Mouse (Mus musculus): ENCODE measurements around the gene Tfe3. TPM values are rescaled to one million over a fixed set of nuclear protein-coding genes. Genes with fewer than 3 reads are reported as not detected.
A peak's percentile ranks its signal among the peaks of the same experiment; 100 is the strongest.
"Not testable (repeated sequence)": the region's sequence is repeated elsewhere in the genome, so short reads cannot be mapped to it uniquely, and the experiment has no call there.

Tfe3 gene
- total and polyA plus RNA-seq, 2 experiments: 4.7 to 17.0 TPM

GRCm38 (mm10) chrX:7782603-7783092, 20.3 kb downstream of the Tfe3 start:
- Histone ChIP-seq H3K4me3 (ENCODE audit: insufficient read depth, low read depth, low read length) (no peak overlapping the region), H3K27me3 (ENCODE audit: control insufficient read depth, insufficient read depth, low read length) (no peaks in the 10 kb centered on the region), H3K36me3 (ENCODE audit: control insufficient read depth, insufficient read depth, low read length) (no peaks in the 10 kb centered on the region), H3K27ac (replicated peaks; ENCODE audit: insufficient read depth, low read depth, low read length) (no peak overlapping the region), H3K9ac (ENCODE audit: low read depth, low read length) (no peak overlapping the region), H3K79me2 (ENCODE audit: control insufficient read depth, insufficient read depth, low read length) (no peaks in the 10 kb centered on the region), H3K4me1 (ENCODE audit: control insufficient read depth, insufficient read depth, low read length) (no peaks in the 10 kb centered on the region)
- no peak for DNase-seq (ENCODE audit: extremely low read depth, low read depth, low spot score)
- TF ChIP-seq POLR2A (IDR thresholded peaks at IDR 0.05; ENCODE audit: extremely low read depth, insufficient read depth, low read length) (no peak), CTCF (IDR thresholded peaks at IDR 0.05; ENCODE audit: low read depth, low read length) (no peak)
- 50% methylated on average over 4 of the region's 4 CpGs for WGBS

- TF ChIP-seq POLR2A (IDR thresholded peaks at IDR 0.05; ENCODE audit: extremely low read depth, insufficient read depth, low read length): peak; percentile 44; the same call in 1 of the 2 replicates
- TF ChIP-seq CTCF (IDR thresholded peaks at IDR 0.05; ENCODE audit: low read depth, low read length): no peak
- Histone ChIP-seq H3K4me1 (ENCODE audit: control insufficient read depth, insufficient read depth, low read length) (peaks cover 7% of the 10 kb centered on the region; the same call in 1 of the 2 replicates), H3K79me2 (ENCODE audit: control insufficient read depth, insufficient read depth, low read length) (no peaks in the 10 kb centered on the region; the same call in 1 of the 2 replicates), H3K27me3 (ENCODE audit: control insufficient read depth, insufficient read depth, low read length) (no peaks in the 10 kb centered on the region), H3K4me3 (ENCODE audit: insufficient read depth, low read depth, low read length) (peak within 1 kb of the TSS; percentile 84), H3K36me3 (ENCODE audit: control insufficient read depth, insufficient read depth, low read length) (peaks cover 6% of the 10 kb centered on the region), H3K27ac (replicated peaks; ENCODE audit: insufficient read depth, low read depth, low read length) (peak within 1 kb of the TSS; percentile 60), H3K9ac (ENCODE audit: low read depth, low read length) (peak within 1 kb of the TSS; percentile 79)
- DNase-seq (ENCODE audit: extremely low read depth, low read depth, low spot score): peak; percentile 89
- WGBS: under 1% methylated on average over 24 of the region's 24 CpGs
Measured at GRCm38 (mm10) chrX:7789542-7790136, 27.3 kb downstream of the Tfe3 start, which contains the start of gene Gripap1. Gene Gripap1 (plus strand): TSS chrX:7789765.

DNA sequence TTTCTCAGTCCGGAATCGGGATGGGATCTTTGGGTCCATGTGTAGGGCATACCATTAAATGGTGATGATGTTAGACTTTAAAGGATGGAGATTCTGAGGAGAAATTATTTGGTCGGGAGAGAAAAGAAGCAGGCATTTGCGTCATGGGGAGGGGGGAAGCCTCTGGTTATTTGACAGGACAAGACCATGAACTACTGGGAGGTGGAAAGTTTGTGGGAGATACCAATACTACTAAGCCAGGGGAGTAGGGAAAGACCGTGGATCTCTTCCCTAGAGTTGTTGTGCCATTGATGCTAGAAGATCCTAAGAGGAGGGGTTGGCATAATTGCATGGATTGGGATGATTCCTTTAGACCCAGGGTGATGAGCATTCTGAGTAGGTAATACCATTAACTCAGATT, 27.9 kb downstream of the Tfe3 start:
- Histone ChIP-seq H3K9ac (ENCODE audit: low read depth, low read length) (peak overlapping the region; percentile 79), H3K4me3 (ENCODE audit: insufficient read depth, low read depth, low read length) (peak overlapping the region; percentile 84), H3K27ac (replicated peaks; ENCODE audit: insufficient read depth, low read depth, low read length) (peak overlapping the region; percentile 60), H3K36me3 (ENCODE audit: control insufficient read depth, insufficient read depth, low read length) (peaks cover 6% of the 10 kb centered on the region), H3K4me1 (ENCODE audit: control insufficient read depth, insufficient read depth, low read length) (peaks cover 7% of the 10 kb centered on the region; the same call in 1 of the 2 replicates), H3K27me3 (ENCODE audit: control insufficient read depth, insufficient read depth, low read length) (no peaks in the 10 kb centered on the region), H3K79me2 (ENCODE audit: control insufficient read depth, insufficient read depth, low read length) (no peaks in the 10 kb centered on the region; the same call in 1 of the 2 replicates)
- TF ChIP-seq POLR2A (IDR thresholded peaks at IDR 0.05; ENCODE audit: extremely low read depth, insufficient read depth, low read length) (no peak), CTCF (IDR thresholded peaks at IDR 0.05; ENCODE audit: low read depth, low read length) (no peak)
- WGBS: 4% methylated on average over 5 of the region's 5 CpGs
- DNase-seq (ENCODE audit: extremely low read depth, low read depth, low spot score): no peak

DNA sequence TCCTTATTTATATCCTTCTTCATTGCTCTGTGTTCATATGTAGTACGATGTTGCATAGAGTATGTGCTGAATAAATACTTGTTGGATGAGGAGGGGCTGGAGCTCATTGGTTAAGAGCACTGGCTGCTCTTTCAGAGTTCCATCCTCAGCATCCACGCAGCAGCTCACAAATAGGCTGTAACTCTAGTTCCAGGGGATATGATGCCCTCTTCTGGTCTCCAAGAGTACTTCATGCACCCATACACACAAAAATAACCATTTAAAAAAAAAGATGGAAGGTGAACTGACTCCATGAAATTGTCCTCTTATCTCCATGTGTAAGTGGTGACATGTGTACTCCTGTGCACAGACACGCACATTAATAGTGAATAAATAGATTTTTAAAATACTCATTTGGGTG, 31.0 kb downstream of the Tfe3 start:
- Histone ChIP-seq H3K4me1 (ENCODE audit: control insufficient read depth, insufficient read depth, low read length) (peaks cover 7% of the 10 kb centered on the region; the same call in 1 of the 2 replicates), H3K79me2 (ENCODE audit: control insufficient read depth, insufficient read depth, low read length) (no peaks in the 10 kb centered on the region; the same call in 1 of the 2 replicates), H3K27me3 (ENCODE audit: control insufficient read depth, insufficient read depth, low read length) (no peaks in the 10 kb centered on the region), H3K27ac (replicated peaks; ENCODE audit: insufficient read depth, low read depth, low read length) (no peak overlapping the region), H3K9ac (ENCODE audit: low read depth, low read length) (no peak overlapping the region), H3K4me3 (ENCODE audit: insufficient read depth, low read depth, low read length) (no peak overlapping the region), H3K36me3 (ENCODE audit: control insufficient read depth, insufficient read depth, low read length) (peaks cover 9% of the 10 kb centered on the region)
- TF ChIP-seq POLR2A (IDR thresholded peaks at IDR 0.05; ENCODE audit: extremely low read depth, insufficient read depth, low read length): no peak
- TF ChIP-seq CTCF (IDR thresholded peaks at IDR 0.05; ENCODE audit: low read depth, low read length): no peak
- DNase-seq (ENCODE audit: extremely low read depth, low read depth, low spot score): peak; percentile 20
- WGBS: 54% methylated on average over 3 of the region's 3 CpGs

DNA sequence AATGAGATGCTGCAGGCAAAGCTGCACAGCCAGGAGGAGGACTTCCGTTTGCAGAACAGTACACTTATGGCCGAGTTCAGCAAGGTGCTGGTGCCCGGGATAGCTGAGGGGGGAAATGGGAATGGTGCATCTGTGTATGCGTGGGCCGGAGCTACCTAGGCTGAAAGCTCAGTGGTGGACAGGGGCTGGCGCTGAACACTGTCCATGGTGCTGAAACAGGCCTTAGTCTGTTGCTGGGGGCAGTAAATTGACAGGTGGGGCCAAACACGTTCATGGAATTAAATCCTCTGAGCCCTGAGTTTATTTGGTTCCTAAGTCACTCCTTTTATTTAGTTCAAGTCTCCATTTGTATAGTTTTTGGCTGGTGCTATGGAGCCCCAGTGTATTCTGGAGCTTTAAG, 32.7 kb downstream of the Tfe3 start:
- Histone ChIP-seq H3K36me3 (ENCODE audit: control insufficient read depth, insufficient read depth, low read length) (peaks cover 17% of the 10 kb centered on the region), H3K9ac (ENCODE audit: low read depth, low read length) (no peak overlapping the region), H3K79me2 (ENCODE audit: control insufficient read depth, insufficient read depth, low read length) (no peaks in the 10 kb centered on the region; the same call in 1 of the 2 replicates), H3K4me3 (ENCODE audit: insufficient read depth, low read depth, low read length) (no peak overlapping the region), H3K27ac (replicated peaks; ENCODE audit: insufficient read depth, low read depth, low read length) (no peak overlapping the region), H3K27me3 (ENCODE audit: control insufficient read depth, insufficient read depth, low read length) (no peaks in the 10 kb centered on the region), H3K4me1 (ENCODE audit: control insufficient read depth, insufficient read depth, low read length) (peaks cover 7% of the 10 kb centered on the region; the same call in 1 of the 2 replicates)
- WGBS: 43% methylated on average over 7 of the region's 7 CpGs
- DNase-seq (ENCODE audit: extremely low read depth, low read depth, low spot score): no peak
- TF ChIP-seq POLR2A (IDR thresholded peaks at IDR 0.05; ENCODE audit: extremely low read depth, insufficient read depth, low read length) (no peak), CTCF (IDR thresholded peaks at IDR 0.05; ENCODE audit: low read depth, low read length) (no peak)

GRCm38 (mm10) chrX:7797327-7797726, 35.0 kb downstream of the Tfe3 start:
- peaks cover 29% of the 10 kb centered on the region for H3K36me3 ChIP-seq (ENCODE audit: control insufficient read depth, insufficient read depth, low read length)

GRCm38 (mm10) chrX:7802157-7802556, 39.8 kb downstream of the Tfe3 start:
- H3K79me2 ChIP-seq (ENCODE audit: control insufficient read depth, insufficient read depth, low read length); DNase-seq (ENCODE audit: extremely low read depth, low read depth, low spot score); H3K4me3 ChIP-seq (ENCODE audit: insufficient read depth, low read depth, low read length); H3K4me1 ChIP-seq (ENCODE audit: control insufficient read depth, insufficient read depth, low read length); H3K27me3 ChIP-seq (ENCODE audit: control insufficient read depth, insufficient read depth, low read length); H3K9ac ChIP-seq (ENCODE audit: low read depth, low read length); H3K27ac ChIP-seq (replicated peaks; ENCODE audit: insufficient read depth, low read depth, low read length): not testable (repeated sequence)
- peaks cover 28% of the 10 kb centered on the region for H3K36me3 ChIP-seq (ENCODE audit: control insufficient read depth, insufficient read depth, low read length)
- WGBS: 90% methylated on average over 2 of the region's 2 CpGs

More at GRCm38 (mm10) chrX:7797327-7797726, 35.0 kb downstream of the Tfe3 start:
- Histone ChIP-seq H3K4me3 (ENCODE audit: insufficient read depth, low read depth, low read length) (no peak overlapping the region), H3K9ac (ENCODE audit: low read depth, low read length) (no peak overlapping the region), H3K27ac (replicated peaks; ENCODE audit: insufficient read depth, low read depth, low read length) (peak overlapping the region; percentile 73), H3K27me3 (ENCODE audit: control insufficient read depth, insufficient read depth, low read length) (no peaks in the 10 kb centered on the region), H3K4me1 (ENCODE audit: control insufficient read depth, insufficient read depth, low read length) (no peaks in the 10 kb centered on the region; the same call in 1 of the 2 replicates), H3K79me2 (ENCODE audit: control insufficient read depth, insufficient read depth, low read length) (no peaks in the 10 kb centered on the region)
- WGBS: 31% methylated on average over 3 of the region's 3 CpGs
- TF ChIP-seq POLR2A (IDR thresholded peaks at IDR 0.05; ENCODE audit: extremely low read depth, insufficient read depth, low read length) (no peak), CTCF (IDR thresholded peaks at IDR 0.05; ENCODE audit: low read depth, low read length) (peak; percentile 19; the same call in 1 of the 2 replicates)
- peak; percentile 83 for DNase-seq (ENCODE audit: extremely low read depth, low read depth, low spot score)
